Mouse (Mus musculus) heart, postnatal 4 days (tissue): Measurements from ENCODE around the gene Selp. TPM values are rescaled to one million over a fixed set of nuclear protein-coding genes. Genes with fewer than 3 reads are reported as not detected.

Source experiments
- DNase-seq: peaks from one replicate; pipeline ENCODE4 v3.0.0; 2021
- total RNA-seq, 2 experiments: library from RNA; stranded (reverse); gene quantifications; 2 replicates each; pipeline ENCODE4 v1.2.3; 2021

Selp gene
- total RNA-seq: under 1 TPM; 0.57 to 0.99 TPM

GRCm38 (mm10) chr1:164114947-164115493 lies at the start of gene Selp:
Gene Selp, plus strand, starts transcription at chr1:164115264.
- DNase-seq: no peak

DNA sequence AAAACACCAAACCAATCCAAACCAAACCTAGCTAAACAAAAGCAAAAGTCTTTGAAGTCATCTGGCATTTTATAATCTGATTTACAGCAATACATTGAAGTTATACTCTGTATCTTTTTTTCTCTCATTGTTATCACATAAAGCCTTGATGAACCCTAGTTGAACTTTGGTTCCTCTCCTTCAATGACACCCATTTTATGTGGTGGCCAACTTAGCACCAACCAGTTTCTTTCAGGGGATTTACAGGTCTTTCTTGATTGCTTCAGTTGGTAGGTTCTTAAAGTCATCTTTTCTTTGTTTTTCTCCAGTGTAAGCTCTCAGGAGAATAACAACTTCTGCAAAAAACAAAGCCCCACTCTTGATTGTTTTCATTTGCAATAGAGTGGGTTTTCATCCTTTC lies 45.8 kb upstream of the Selp start:
- DNase-seq: no peak

DNA sequence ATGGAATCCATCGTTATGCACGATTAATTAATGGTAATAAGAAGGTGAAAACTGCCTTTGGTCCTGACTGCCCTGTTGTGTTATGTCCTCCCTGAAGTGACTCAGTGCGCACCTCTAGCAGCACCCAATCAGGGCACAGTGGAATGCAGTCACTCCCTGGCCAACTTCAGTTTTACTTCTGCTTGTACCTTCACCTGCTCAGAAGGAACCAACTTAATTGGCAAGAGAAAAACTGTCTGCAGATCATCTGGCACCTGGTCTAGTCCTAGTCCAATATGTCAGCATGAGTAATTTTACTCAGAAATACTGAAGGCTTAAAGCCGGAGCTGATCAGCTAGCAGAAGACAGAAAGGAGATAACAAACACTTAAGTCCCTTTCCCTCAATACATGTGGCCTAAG lies 44.6 kb upstream of the Selp start:
- DNase-seq: no peak

- DNase-seq: no peak
Measured at GRCm38 (mm10) chr1:164071111-164071510, 44.0 kb upstream of the Selp start.

DNA sequence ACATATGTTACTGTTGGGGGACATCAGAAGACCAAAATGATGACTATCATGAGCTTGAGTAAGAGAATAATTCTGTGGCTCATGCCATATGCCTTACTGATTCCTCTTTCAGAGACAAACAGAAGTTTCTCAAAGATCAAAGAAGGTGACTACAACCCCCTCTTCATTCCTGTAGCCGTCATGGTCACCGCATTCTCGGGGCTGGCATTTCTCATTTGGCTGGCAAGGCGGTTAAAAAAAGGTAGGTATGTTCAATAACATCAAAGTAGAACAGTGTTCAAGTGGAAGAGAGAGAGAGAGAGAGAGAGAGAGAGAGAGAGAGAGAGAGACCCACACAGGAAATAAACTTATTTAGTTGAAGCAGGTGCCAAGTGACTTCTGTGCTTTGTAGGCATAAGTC lies 43.1 kb upstream of the Selp start:
- no peak for DNase-seq

DNA sequence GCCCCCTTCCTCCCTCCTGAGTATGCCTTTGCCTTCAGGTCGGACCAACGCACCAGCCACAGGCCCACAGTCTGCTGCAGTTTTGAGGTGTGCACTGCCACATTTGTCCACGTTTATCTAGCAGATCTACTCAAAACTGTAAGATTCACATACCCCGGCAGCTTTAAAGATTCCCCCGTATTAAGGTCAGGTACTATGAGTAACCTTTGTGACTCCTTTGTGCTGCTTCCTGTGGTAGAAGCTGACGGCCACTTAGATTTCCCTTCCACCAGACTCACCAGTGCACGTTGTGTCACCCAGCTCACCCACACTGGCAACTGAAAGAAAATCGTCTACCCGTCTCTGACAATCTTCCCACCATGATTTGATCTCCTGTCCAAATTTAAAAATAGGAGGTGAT lies 42.0 kb upstream of the Selp start:
- no peak for DNase-seq

DNA sequence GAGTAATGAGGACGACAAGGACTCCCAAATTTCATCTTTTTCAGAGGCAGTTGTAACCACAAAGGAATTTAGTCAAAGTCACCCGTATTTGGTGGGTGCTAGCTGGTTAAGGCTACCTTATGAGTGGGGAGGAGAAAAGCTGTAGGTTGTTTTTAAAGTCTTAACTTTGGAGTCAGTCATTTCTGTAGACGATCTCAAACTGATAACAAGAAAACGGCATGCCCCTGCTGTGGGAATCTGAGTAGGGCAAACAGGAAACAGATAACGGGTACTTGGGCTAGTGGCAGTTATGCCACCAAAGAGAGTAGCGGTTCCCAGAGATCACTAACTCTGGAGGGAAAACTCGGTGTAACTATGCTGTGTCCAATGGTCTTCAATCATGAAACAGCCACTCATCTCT lies 41.3 kb upstream of the Selp start:
- DNase-seq: no peak

DNA sequence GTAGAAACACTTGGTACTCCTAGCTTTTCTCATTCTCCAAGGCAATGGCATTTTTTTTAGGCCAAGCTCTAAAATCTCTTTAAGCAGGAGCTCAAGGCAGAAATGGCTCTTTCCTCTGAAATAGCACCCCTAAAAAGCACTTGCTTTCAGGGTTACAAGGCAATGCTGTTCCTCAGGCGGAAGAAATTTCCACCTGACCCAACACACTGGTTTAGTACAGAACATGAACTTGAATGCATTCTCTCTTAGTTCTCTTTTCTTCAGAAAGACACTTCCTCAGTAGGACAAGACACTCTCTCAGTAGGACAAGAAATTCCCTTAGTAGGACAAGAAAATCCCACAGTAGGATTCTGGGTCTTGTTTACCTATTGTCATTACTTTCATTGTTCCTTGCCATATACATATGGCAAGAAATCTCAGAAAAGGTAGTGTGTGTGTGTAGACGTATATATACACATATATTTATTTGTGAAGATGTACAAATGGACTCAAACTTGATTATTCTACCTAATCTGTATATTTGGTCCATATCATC lies 40.4 kb upstream of the Selp start:
- DNase-seq: no peak

GRCm38 (mm10) chr1:164075416-164075815 lies 39.6 kb upstream of the Selp start:
- no peak for DNase-seq

GRCm38 (mm10) chr1:164076441-164076840 lies 38.6 kb upstream of the Selp start:
- DNase-seq: no peak

DNA sequence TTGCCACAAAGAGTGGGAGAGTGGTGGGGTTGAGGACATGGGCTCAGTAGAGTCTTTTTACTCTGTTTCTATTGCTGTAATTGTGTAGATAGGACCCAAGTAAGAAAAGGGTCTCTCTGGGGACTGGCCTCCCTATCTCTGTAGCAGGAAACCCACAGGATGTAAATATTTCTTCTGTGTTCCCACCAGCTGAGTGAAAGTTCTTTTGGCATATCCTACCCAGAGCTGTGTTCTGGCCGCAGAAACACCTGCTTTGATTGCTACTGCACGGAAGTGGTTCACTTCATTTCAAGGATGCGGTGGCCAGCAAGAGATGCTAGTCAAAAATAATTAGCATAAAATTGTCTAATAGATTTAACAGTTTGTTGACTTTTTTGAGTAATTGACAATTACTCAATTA lies 38.0 kb upstream of the Selp start:
- no peak for DNase-seq

DNA sequence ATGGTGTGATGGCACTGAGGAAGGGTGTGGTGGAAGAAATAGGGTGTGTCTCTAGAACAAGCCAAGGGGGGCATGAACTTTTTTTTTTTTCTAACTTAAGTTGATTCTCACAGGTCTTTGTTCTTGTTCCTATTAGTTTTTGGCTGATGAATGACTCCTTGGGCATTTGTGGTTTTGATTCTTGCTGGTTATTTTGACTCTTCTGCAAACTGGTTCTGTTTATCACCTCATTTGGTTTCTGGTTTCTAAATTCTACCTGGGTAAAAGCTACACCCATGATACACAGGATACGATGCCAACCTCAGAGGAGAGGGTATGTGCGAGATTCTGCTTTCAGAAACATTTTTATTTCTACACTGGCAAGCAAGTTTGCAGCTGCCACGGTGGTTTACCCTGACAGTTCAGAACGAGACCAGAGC lies 36.7 kb upstream of the Selp start:
- no peak for DNase-seq

- DNase-seq: no peak
Measured at GRCm38 (mm10) chr1:164079091-164079490, 36.0 kb upstream of the Selp start.

- no peak for DNase-seq
Measured at GRCm38 (mm10) chr1:164083046-164083445, 32.0 kb upstream of the Selp start.

- no peak for DNase-seq
Measured at GRCm38 (mm10) chr1:164086797-164087196, 28.3 kb upstream of the Selp start.

GRCm38 (mm10) chr1:164087872-164088271 lies 27.2 kb upstream of the Selp start:
- no peak for DNase-seq

DNA sequence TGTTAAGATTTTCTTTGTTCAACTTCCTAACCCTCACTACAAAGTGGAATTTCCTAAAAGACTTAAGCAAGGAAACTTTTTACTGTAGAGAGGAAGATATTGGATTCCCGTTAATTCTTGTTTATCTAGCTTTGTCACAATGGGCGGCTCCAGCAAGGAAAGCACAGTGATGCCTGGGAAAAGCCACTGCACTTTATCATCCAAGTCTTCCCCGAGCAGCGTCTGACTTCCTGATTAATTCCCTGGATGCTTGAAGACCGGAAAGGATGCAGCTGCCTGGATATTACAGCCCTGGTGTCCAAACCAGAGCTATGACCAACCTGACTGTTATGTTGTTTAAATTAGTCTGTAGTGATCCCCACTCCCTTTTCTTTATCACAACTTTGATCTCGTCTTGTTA lies 18.3 kb upstream of the Selp start:
- DNase-seq: peak; percentile 13

DNA sequence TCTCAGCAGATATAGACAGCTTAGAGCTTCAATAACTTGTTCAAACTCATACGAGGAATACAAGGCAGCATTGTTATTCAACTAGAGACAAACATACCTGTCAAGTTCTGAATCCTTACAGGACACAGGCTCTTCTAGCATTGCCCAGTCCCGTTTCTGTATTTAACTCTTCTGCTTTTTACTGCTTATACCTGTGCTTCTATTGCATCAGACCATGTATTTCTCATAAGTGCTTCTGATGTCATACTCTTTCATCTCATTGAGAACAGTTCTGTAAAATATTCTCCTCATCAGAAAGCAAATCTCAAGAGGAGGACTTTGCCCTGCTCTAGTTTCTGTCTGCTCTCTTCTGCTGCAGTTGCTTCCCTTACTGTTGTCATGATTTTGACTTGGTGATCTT lies 17.2 kb upstream of the Selp start:
- no peak for DNase-seq

DNA sequence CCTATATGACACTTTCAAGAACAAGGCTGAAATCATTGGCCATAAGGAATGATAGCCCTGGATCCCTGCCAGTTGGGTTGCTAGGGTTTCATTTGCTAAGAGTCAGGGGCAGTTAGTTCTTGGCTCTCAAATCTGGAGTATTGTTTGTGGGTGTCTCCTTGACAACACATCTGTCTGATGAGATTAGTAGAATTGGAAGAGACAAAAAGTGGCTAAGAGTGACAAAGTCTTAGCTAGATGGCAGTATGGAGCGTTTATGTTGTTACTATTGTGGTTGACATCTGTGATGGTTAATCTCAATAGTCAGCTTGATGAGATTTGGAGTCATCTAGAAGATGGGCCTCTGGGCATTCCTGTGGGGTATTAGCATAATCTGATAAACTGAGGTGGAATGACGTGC lies 16.7 kb upstream of the Selp start:
- peak; percentile 30 for DNase-seq

DNA sequence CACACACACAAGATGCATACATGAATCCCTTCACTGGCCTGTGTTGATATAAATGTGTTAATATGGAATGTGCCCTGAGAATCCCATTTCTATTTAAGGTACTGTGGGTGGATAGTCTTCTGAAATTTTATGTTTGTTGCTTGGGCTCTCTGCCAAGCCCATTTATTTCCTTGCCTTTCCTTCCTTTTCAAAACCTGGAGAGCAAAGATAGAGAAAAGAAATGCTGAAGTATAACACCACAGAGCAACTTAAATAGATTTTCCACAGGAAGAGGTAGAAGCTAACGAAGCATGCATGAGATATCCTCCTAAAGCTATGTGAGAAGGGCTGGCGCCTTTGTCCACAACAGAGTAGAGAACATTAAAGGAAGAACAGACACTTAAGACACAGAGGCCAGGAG lies 5.3 kb upstream of the Selp start:
- DNase-seq: no peak

GRCm38 (mm10) chr1:164110591-164111329 lies 4.3 kb upstream of the Selp start:
- no peak for DNase-seq

- DNase-seq: no peak
Measured at GRCm38 (mm10) chr1:164114280-164114679, 784 bp upstream of the Selp start.

GRCm38 (mm10) chr1:164115647-164116046 lies 583 bp downstream of the Selp start:
- no peak for DNase-seq

DNA sequence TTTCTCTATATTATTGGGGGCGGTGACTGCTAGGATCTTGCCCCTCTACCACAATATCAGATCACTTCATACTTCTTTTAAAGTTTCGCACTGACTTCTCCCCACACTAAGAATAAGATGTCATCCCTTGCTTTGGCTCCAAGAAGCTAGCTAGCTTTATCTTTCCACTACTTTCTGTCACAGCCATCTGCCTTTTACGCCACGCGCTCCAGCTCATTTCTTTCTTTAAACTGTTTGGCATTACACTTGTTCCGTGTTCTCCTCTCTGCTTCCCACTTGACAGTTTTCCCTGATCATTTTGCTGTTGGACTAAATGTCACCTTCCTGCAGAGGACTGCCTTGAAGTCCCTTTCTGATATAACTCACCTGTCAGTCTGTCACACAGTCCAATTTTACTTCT lies 2.8 kb downstream of the Selp start:
- DNase-seq: no peak
